Mouse (Mus musculus): Measurements from ENCODE around the gene Pglyrp2.

GRCm38 (mm10) chr17:32472176-32472575, 48.2 kb upstream of the Pglyrp2 start:
- TF ChIP-seq CTCF (IDR thresholded peaks at IDR 0.05; ENCODE audit: control insufficient read depth, insufficient read depth, insufficient read length) (no peak), CEBPB (IDR thresholded peaks at IDR 0.05; ENCODE audit: low read depth) (no peak), MAX (IDR thresholded peaks at IDR 0.05) (no peak)
